Mouse (Mus musculus) cerebellum, adult 2 months (tissue): ENCODE data around the gene Hivep2.

Source experiments
- CTCF ChIP-seq: fragments of 200-500 bp; IDR thresholded peaks from 2 replicates; pipeline ENCODE4 v1.5.1; 2011; ENCODE audit warnings: low read depth, mild to moderate bottlenecking, control low read depth, low read length, moderate library complexity, borderline replicate concordance; ENCODE audit not compliant: insufficient read depth
- POLR2A ChIP-seq: fragments of 200-500 bp; IDR thresholded peaks from 2 replicates; pipeline ENCODE4 v1.6.1; 2011; ENCODE audit warnings: low read length, control low read depth, borderline replicate concordance; ENCODE audit not compliant: insufficient read depth

DNA sequence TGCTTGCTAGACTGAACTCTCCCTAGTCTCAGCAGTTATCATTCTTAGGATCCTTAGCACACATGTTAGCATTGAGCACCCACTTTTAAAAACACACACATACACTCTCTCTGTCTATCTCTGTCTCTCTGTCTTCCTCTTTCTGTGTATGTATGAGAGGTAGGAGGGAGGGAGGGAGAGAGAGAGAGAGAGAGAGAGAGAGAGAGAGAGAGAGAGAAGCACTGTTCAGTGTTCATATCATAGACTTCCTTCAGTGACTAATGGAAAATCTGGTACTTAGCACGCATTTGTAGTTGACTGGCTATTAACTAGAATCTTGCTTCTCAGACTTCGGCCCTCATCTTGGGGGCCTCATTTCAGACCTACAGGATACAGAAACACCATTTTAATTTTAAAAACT is 93.7 kb downstream of the Hivep2 start:
- no peak for TF ChIP-seq CTCF
- TF ChIP-seq POLR2A, result no peak
